Mouse (Mus musculus) large intestine, adult 2 months (tissue): Measurements from ENCODE around the gene Mmel1. TPM values are rescaled to one million over a fixed set of nuclear protein-coding genes. Genes with fewer than 3 reads are reported as not detected.
A peak's percentile ranks its signal among the peaks of the same experiment; 100 is the strongest.

Source experiments
- DNase-seq: peaks from one replicate; pipeline ENCODE4 v3.0.0-alpha.2; 2012; ENCODE audit warnings: low read depth, low spot score
- WGBS: fragments of 180-500 bp; shearing (Covaris S2); methylation state at CpG from one replicate; pipeline ENCODE4 v1.1.7; 2018; 5-methylcytosine and 5-hydroxymethylcytosine counted together
- polyA plus RNA-seq: library from polyadenylated mRNA; depleted of rRNA; stranded (reverse); fragments of >200 nt; gene quantifications from 2 replicates; pipeline ENCODE4 v1.2.3, GENCODE M21; 2012; rRNA removed

Gene Mmel1
- 0.05 TPM in 1 of 2 replicates, not detected in the other for polyA plus RNA-seq

DNA sequence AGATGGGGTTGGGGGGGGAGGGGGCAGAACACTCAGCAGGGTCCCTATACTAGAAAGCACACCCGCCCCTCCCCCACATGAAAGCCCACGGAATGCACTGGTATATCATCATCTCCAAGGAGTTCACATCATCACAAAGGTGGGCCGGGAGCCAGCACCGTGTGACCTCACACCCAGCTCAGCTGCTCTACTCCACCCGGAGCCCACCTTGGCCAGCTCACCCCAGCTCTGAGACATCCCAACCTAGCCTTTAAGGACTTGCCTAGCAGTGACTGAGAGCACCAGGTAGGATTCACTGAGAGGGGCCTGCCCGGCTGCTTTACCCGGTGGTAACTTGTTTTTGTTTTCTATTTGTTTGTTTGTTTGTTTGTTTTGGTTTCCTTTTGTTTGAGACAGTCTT, at the start of gene Mmel1:
Gene Mmel1 (plus strand): TSS at position 146 of the 400 bp plus-strand sequence.
- DNase-seq: no peak
- 79% methylated on average over 7 of the region's 7 CpGs for WGBS

DNA sequence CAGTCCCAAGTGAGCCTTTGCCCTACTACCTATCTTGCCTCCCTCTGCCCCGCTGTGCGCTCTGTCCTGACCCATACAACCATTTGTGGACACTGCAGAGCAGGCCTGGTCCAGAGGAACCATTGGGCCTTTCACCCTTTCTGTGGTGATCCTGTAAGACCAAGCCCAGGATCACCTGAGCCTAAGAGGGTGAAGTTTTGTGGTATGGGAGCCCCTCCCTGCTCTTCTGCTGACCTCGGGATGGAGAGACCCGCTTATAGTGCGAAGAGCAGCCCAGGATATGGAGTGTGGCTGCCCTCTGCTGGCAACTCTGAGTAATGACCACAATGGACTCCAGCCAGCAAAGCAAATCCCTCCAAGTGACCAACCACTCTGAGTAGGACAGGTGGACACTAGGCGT, 43.7 kb upstream of the Mmel1 start:
- WGBS: 32% methylated on average over 6 of the region's 6 CpGs
- no peak for DNase-seq

DNA sequence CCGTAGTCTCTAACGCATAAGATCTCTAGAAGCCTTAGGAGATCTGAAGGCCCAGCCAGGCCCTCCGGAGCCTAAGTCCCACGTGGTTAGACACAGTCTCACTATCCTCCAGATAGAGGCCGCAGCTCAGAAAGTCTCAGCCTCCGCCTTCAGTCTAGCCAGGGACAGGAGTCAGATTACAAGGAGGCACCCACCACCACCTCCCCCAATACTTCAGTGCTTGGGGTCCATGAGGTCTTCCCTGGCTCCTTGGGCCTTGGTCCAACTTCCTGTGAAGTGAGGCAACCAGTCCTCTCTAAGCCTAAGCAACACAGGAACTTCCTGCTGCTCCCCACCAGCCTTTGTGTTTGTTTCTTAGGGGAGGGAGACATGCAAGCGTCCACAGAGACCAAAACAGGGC, 43.2 kb upstream of the Mmel1 start:
- no peak for DNase-seq
- 56% methylated on average over 7 of the region's 7 CpGs for WGBS

DNA sequence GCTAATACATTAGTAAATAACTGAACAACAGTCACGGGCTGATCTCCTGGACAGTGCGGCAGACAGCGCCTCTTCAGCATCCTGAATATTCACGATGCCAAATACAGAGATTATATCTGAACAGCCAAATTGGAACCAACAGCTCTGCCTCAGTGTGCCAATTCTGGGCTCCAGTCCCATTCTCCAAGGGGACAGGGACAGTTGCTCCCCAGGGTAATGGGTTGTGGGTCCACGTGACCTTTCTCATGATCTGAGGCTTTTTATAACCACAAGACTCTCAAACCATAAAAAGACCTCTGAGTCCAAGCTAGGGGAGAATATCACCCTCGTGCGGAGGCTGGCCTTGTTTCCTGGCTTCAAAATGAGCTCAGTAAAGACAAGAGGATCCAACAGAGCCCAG, 42.2 kb upstream of the Mmel1 start:
- 75% methylated on average over 7 of the region's 7 CpGs for WGBS

DNA sequence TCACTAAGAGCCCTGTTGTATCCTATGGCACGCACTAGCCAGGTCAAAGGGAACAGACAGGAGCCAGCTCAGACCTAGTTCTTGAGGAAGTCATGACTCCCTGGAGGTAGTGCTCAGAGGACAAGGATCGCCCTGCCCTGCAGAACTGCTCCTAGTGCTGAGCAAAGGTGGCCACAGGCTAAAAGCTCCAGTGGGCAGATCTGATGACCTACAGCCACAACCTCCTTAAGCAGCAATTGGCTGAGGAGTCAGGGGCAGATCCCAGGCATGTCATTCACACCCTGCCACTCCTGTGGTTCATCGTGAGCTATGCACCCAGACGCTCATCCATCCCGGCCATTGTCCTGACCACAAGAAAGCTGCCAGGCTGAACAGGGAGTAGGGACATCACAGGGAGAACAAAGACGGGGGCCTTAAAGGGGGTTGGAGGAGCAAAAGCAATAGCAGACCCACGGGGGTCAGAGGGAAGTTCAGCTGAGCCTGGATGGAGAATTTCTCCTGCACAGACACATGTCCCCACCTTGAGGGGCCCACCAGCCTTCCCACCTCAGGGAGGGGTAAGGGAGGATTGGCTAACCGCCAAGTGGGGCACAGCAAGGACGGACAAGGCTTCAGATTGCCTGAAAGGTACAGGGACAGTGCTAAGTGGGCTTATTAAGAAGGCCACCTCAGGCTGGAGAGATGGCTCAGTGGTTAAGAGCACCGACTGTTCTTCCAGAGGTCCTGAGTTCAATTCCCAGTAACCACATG, 41.3 kb upstream of the Mmel1 start:
- 37% methylated on average over 10 of the region's 10 CpGs for WGBS
- no peak for DNase-seq

More for the DNA sequence above, 42.2 kb upstream of the Mmel1 start:
- DNase-seq: no peak

DNA sequence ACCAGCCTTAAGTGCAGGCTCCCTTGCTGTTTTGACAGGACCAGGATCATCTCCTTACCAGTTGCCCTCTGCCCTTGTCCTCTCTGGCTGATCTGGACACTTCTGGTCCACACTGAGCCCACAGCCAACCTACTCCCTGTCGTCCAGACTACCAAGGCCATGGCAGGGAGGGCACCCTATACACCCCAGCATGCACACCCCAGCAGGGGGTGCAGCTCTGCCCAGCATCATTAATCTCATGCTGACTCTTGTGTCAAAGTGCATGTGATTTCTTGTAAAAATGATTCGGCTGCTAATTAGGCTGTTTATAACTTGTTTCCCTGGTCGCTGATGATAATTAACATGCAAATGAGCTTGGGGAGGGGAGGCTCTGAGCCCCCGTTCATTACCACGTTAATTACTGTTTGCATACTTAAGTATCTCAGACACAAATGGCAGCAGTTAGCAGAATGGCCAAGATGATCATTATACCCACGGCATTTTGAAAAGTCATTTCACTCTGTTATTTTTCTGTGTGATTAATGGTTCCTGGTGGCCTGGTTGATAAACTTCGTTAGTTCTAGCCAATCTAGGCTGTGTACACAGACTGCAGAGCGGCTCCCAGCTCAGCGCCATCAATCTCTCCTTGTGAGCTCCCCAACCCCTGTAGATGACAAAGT, 37.3 kb upstream of the Mmel1 start:
- WGBS: 42% methylated on average over 9 of the region's 9 CpGs
- no peak for DNase-seq

DNA sequence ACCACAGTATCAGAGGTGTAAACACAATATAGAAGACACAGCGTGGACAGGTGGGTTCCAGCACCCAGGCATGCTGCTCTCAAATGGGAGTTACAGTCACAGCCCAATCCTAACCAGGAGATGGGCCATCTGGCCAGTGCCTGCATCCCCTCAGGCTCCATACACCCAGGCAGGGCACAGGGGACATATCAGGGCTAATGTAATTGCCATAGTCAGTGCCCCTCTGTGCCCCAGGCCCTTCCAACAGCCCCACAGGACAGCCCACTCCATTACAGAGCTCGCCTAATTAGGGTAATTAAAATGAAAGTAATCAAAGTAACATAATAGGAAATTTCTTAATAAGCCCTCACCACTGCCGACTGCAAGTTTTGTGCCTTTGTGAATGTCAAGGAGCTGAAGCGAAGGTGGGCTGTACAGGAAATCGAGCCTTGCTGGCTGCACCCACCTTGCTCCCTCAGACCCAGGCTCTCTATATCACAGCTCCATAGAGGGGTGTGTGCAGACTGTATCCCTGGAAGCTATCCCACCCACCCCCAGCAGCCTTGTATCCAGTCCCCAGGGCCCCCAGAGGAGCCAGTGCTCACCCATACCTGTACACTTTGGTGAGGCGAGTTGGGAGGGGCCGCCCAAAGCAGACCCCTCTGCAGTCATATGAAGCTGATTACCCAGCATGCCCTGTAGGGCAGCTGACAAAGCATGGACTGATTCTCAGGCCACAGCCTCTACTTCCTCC, 33.0 kb upstream of the Mmel1 start:
- no peak for DNase-seq
- 74% methylated on average over 7 of the region's 7 CpGs for WGBS

DNA sequence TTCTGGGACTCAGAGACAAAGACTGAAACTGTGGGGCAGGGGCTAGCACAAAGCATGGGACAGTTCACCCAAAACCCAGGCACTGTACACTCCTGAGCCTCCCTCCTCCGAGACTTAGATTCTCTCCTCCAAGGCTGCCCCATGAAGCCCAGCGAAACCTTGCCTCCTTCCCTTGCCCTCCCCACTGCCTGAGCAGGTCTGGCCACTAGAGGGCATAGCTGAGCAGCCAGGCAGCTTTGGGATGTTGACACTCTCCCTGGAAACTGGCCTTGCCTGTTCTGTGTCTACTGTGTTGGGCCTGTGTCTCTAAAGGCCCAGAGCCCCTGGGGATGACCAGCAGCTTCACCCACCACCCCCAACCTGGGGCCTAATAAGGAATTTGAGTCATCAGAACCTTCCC, 32.2 kb upstream of the Mmel1 start, which contains the start of gene Ttc34:
Gene Ttc34 (plus strand): TSS at position 290 of the 400 bp plus-strand sequence.
- peak; percentile 21 for DNase-seq
- 37% methylated on average over 2 of the region's 2 CpGs for WGBS

DNA sequence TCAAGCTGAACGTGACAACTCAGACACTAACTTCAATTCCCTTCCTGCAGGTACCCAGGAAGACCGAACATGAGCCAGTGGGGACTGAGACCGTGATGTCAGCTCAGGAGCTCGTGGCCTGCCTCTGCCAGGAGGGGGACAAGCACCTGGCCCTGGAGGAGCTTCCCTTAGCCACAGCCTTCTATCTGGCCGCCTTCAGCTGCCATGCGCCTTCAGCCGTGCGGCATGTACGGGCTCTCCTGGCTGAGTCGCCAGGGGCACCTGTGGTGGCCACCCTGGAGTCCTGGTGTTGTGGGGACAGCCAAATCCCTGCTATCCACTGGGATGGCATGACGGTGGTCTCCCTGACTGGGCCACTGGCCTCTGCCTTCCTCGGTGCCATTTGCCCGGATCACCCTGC, 30.6 kb upstream of the Mmel1 start:
- 88% methylated on average over 13 of the region's 13 CpGs for WGBS

DNA sequence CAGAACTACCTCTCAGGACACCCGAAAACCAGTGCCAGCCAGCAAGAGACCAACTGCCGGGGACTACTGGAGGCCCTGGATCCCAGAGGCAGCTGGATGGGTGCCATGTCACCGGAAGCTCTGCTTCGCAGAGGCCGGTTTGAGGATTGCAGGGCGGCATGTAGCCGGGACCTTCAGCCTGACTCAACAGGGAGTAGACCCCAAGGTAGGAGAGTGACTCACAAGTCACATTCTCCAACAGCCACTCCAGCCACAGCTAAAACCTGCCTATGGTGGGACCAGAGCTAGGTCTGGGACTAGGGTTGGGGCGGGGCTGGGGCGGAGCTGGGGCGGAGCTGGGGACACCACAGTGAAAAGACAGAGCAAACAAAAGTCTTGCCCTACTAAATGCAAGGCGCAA, 30.0 kb upstream of the Mmel1 start:
- no peak for DNase-seq
- WGBS: 36% methylated on average over 11 of the region's 11 CpGs

More for the DNA sequence above, 30.6 kb upstream of the Mmel1 start:
- DNase-seq: no peak

DNA sequence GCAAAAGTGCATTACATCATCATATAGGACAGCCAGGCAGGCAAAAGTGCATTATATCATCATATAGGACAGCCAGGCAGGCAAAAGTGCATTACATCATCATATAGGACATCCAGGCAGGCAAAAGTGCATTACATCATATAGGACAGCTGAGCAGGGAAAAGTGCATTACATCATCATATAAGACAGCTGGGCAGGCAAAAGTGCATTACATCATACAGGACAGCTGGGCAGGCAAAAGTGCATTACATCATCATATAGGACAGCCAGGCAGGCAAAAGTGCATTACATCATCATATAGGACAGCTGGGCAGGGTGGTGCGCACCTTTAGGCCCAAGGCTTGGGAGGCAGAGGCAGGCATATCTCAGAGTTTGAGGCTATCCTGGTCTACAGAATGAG, 16.7 kb upstream of the Mmel1 start:
- no peak for DNase-seq
- 83% methylated on average over 1 of the region's 1 CpGs for WGBS

DNA sequence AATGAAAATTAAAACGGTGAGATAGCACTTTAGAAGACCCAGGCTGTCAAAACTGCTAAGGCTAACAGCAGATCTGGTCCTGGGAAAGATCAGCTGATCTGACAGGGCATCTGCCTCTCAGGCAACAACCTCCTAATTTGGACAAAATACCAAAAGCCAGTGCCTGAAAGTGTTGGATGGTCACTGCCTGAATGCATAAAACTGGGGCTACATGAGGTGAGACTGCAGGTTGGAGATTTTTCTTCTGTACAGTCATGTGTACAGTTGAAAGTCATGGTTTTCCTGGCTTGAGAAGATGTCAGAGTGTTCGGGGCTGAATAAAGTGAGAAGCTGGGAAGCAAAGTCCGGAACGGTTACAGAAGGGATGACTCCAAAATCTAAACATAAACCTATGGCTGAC, 15.5 kb upstream of the Mmel1 start:
- WGBS: 61% methylated on average over 4 of the region's 4 CpGs
- DNase-seq: no peak

DNA sequence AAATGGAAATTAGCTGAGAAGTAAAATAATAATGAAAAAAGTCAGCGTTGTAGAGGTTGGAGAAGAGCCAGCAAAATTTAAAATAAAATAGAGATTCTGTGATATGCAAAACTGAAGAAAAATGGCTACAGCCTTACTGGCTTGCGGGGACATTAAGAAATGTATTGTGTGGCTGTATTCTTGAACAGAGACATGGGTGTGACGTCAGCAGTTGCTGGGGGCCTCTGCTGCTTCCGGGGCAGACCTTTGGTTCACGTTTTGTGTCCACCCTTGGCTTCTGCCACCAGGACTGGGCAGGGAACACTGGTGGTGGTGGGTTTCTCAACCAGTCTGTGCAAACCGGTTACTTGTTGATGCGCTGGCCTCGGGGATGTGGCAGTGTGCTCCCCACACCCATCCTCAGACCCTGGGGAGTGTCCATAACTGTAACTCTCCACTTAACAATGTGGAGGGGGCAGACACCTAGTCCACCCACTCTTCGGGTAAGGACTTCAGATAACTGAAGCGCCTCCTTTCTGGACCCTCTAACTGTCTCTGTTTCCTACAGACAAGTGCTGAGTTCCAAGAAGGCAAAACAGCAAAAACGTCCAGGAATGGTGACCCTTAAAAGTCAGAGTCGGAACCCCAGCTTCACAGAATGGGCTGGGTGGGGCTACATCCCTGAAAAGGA, 14.6 kb upstream of the Mmel1 start:
- WGBS: 52% methylated on average over 12 of the region's 12 CpGs
- no peak for DNase-seq

DNA sequence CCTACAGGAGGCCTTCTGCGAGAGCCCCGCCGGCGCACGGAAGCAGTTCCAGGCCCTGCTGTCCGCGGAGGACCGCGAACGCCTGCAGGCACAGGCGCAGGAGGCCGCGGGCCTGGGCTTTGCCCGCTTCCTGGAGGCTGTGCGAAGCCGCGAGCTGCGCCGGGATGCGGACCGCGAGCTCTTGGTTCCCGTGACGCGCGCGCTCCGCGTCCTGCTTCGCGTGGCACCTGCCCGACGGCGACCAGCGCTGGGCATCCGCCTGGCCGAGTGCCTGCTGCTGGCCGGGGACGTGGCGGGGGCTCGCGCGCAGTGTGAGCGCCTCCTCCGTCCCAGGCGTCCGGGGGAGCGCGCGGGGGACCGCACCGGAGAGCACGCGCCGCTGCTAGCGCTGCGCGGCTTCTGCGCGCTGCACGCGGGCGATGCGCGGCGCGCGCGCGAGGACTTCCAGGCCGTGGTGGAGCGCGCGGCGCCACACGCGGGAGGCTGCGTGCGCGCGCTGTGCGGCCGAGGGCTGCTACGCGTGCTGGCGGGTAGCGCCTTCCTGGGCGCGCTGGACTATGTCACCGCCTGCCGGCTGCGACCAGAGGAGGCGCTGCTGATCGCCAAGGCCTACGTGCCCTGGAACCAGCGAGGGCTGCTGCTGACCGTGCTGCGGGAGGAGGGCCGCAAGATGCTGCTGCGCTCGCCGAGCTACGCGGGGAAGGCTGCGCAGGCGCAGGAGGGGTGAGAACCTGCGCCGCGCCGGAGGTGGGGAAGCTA, 13.5 kb upstream of the Mmel1 start:
- WGBS: 1% methylated on average over 110 of the region's 110 CpGs
- no peak for DNase-seq

DNA sequence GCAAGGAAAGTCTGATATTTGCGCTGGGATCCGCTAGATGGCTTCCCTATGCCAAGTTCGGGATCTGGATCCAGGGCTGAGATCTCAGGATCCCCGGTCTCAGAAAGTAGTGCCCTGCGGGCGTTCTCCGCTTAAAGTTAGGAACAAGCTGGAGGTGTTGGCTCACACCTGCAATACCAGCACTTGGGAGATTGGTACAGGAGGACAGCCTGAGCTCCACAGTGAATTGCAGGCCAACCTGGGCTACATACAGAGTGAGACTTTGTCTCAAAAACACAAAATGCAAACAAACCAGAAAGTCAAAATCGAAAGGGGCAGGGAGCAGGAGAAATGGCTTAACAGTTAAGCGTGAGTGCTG, 12.9 kb upstream of the Mmel1 start:
- WGBS: 16% methylated on average over 9 of the region's 9 CpGs
- no peak for DNase-seq

DNA sequence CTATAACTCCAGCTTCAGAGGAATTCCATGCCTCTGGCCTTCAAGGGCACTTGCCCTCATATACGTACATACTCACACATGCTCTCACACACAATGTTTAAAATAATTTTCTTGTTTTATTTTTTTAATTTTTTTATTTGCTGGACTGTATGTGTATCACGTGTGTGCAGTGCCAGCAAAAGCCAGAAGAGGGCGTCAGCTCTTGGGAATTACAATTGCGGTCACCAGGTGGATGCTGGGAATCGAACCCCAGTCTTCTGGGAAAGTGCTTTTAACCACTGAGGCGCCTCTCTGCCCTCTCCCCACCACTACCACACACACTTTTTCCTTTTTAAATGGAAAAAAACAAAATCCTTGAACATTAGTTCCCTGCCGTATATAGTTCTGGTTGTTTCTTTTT, 12.5 kb upstream of the Mmel1 start:
- 91% methylated on average over 7 of the region's 7 CpGs for WGBS
- no peak for DNase-seq

DNA sequence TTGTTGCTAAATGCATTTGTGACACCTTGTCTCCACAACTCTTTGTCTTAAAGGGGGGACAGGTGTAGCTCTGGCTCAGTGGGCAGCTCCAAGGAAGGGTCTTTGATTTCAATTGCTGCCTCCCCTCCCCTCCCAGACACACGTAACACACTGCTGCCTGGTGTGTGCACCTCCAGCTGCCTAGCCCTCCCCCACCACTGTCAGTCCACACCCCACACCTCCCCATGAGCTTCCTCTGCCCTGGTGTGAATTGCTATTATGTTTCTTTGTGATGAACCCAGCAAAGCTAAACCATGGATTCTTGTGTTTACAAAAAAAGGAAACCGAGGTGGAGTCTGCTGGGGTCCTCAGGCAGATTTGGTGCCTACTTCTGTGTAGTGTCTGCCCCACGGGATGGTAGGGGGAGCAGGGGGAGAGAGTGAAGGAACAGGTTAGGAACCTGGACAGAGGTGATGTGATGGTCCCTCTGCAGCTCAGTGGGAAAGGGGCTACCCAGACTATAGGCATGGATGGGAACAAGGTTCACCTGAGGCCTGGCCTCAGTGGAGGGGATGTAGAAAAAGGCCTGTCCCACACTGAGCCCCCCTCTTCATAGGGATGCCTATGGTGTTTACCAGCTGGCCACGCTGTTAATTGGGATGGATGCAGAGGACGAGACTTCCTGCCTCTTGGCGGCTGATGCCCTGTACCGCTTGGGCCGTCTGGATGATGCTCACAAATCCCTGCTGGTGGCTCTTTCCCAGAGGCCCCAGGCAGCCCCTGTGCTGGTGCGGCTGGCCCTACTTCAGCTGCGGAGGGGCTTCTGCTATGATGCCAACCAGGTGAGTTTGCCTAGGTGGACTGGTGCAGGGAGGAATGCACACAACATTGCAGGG, 11.8 kb upstream of the Mmel1 start:
- WGBS: 78% methylated on average over 10 of the region's 10 CpGs
- no peak for DNase-seq

DNA sequence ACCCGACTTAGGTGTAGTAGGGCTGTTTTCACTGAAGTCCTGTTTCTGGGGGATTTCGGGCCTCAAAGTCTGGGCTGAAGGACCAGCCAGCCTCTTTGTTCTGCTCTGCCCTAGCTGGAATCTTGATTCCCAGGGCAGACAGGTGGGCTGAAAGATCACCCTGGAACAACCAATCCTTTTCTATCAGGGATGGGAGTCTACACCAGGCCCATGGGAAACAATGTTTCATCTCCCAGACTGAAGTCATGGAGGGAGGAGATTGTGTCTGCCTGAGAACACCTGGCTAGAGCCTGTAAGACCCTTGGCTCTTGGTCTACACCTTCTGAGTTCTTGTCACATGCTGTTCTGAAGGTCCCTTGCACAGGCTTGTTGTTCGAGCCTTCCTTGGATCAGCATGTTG, 10.8 kb upstream of the Mmel1 start:
- 72% methylated on average over 3 of the region's 3 CpGs for WGBS
- DNase-seq: no peak

DNA sequence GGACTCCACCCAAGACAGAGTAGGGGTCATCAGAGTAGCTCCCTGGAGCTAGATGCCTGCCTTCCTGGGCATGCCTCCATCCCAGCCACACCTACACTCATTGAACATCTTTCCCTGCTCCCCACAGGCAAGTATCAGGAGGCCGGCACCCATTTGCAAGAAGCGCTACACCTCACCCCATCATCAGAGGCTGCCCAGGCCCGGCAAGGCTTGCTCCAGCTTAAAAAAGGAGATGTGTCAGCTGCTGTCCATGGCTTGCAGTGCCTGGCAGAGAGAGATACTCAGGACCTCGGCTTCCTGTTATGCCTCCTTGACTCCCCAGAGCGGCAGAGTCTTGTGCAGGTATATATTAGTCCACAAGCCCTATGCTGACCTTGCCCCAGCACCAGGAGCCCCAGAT, 7.4 kb upstream of the Mmel1 start:
- no peak for DNase-seq
- WGBS: 78% methylated on average over 5 of the region's 5 CpGs
